Mouse (Mus musculus) G1E (cell line): ENCODE measurements around the gene Phlpp1.

Experiments
- CTCF ChIP-seq: IDR thresholded peaks from 2 replicates; pipeline ENCODE4 v1.5.1; 2012; ENCODE audit warnings: low read depth, low read length, inconsistent platforms, mixed read lengths
- GATA1 ChIP-seq: IDR thresholded peaks from 2 replicates; pipeline ENCODE4 v1.6.1; 2012; ENCODE audit warnings: borderline replicate concordance, low read length, inconsistent platforms, mixed read lengths

DNA sequence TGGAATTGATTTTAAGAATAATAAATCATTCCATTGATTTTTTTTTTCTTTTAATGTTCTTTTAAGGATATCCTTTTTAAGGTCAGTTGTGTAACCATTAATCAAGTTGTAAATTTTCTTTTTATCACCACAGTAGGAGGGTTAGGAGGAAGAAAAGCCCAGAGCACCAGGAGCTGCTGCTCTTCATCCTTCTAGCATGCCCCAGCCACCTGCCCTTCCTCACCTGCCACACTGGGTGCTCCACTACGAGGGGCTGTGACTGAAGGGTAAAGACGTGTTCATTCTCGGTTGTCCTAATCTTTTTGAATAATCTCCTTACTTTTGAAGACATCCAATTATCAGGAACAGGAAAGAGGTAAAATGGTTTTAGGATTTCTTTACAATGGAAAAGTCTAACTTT lies 22.7 kb downstream of the Phlpp1 start:
- TF ChIP-seq CTCF: no peak
- no peak for TF ChIP-seq GATA1
